Mouse (Mus musculus) left cerebral cortex, postnatal 14 days (tissue): Measurements from ENCODE around the gene Noct. TPM values are rescaled to one million over a fixed set of nuclear protein-coding genes. Genes with fewer than 3 reads are reported as not detected.
A peak's percentile ranks its signal among the peaks of the same experiment; 100 is the strongest.
"Not testable (repeated sequence)": the region's sequence is repeated elsewhere in the genome, so short reads cannot be mapped to it uniquely, and the experiment has no call there.

Experiments
- DNase-seq, 2 experiments: peaks; one replicate each; pipeline ENCODE4 v3.0.0; 2021 to 2022; ENCODE audit warnings: low spot score in 2 of 2, mixed read lengths in 1 of 2
- intact Hi-C: fragments of 180-260 bp; cut with DNase I; formaldehyde crosslinking; loops from one replicate; pipeline ENCODE4 v1.15.1; 2025
- long read RNA-seq, 2 experiments: library from polyadenylated mRNA; stranded (forward); transcript quantifications; one replicate each; pipeline ENCODE4 v2.0.0; 2021
- total RNA-seq, 2 experiments: library from RNA; stranded (reverse); gene quantifications; 2 replicates each; pipeline ENCODE4 v1.2.3; 2021

The Noct gene
- 10 to 100 TPM; 51.0 to 52.6 TPM for total RNA-seq
- long read RNA-seq, experiment 1, transcript Noct-201 (3 exons, 3,059 nt) = major isoform, 95 of 99 reads
- long read RNA-seq, experiment 1, partial matches to known transcripts = 0 of 99 reads
- long read RNA-seq, experiment 1, other reads (novel, unspliced or antisense) = 4 of 99 reads
- long read RNA-seq, experiment 2, full-length matches to known transcripts = 69 of 71 reads
- long read RNA-seq, experiment 2, partial matches to known transcripts = 0 of 71 reads
- long read RNA-seq, experiment 2, other reads (novel, unspliced or antisense) = 2 of 71 reads

DNA sequence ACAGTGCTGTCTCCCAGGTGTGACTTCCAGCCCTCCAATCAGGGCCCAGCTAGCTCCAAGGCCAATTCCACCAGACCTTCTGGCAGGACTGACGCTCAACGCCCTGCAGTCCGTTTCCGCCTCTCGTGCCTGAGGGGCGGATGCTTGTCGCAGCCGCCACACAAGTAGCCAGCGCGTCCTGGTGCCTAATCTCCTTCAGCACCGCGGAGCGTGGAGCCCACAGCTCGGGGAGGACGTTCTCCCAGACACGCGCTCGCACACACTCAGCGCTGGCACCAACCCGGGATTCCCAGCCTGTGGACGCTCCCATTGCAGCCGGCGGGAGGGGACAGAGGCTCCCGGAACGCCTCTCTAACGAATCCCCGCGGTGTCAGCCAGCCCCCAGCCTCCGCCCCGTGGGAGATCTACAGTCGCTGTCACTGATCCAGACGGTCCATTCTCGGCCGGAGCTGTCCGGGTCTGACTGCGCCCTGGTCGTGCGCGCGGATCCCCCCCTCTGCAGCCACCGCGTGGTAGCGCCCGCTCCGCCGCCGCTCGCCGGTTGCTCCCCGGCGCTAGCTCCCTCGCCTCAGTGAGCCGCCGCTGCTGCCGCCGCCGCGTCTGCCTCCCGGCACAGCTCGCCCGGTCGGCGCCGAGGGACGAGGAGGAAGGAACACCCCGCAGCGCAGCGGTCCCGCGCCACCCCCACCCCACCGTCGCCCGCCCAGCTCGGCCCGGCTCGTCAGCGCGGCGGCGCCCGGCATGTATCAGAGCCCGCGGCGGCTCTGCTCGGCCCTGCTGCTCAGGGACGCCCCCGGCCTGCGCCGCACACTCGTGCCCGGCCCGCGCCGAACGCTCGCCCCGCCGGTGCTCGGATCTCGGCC is at the start of gene Noct:
Gene Noct, plus strand, starts transcription at position 85 of the 863 bp plus-strand sequence.
- DNase-seq = peak; percentile 88 to 90
- intact Hi-C loops = no loop called here

GRCm38 (mm10) chr3:51178158-51178557 is 46.1 kb upstream of the Noct start:
- peak; percentile 37 to 54 for DNase-seq
- intact Hi-C loops = no loop called here

DNA sequence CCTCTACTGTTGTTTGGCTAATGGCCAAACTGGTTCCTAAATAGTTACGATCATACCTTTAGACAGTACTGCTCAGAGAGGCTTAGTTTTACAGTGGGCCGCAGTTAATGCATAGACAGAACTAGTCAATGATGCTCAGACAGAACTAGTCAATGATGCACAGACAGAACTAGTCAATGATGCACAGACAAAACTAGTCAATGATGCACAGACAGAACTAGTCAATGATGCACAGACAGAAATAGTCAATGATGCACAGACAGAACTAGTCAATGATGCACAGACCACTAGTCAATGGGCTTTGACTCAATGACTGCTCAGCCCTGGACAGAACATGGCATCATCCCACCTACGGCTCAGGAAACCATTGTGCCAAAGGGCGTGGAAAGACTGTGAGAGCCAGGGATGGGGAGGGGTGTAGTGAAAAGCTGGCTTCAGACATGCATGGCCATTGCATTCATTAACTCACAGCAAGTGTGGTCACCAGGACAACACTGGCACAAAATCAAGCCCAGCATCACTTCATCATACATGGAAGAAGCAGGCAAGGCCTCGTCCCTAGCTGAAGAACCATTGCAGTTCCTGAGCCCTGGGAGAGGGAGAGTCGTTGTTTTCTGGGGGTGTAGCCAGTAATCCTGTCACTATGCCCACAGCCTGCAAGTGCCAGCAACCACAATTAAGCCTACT is 44.6 kb upstream of the Noct start:
- peak in 1 of 2 experiments; percentile 44 for DNase-seq
- intact Hi-C loops = no loop called here

DNA sequence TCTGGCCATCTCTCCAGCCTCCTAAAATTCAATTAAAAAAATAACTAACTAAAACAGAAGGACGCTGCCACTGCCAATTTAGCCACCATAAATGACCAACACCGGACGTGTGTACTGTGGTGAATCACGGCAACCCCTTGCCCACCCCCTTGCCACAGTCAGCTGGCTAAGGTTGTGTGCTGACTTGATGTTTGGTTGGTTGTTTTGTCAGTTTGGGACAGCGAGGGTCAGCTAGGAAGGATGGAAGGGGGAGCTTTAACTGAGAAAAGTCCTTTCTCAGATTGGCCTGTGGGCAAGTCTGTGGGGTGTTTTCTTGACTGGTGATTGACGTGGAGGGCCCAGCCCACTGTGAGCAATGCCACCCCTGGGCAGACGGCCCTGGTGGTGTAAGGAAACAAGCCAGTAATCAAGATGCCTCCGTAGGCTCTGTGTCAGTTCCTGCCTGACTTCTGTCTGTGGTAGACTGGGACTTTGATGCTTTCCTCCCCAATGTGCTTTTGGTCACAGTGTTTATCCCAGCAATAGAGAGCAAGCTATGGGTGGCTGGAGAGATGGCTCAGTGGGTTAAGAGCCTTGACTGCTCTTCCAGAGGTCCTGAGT is 43.8 kb upstream of the Noct start:
- DNase-seq = no peak
- intact Hi-C loops = no loop called here

DNA sequence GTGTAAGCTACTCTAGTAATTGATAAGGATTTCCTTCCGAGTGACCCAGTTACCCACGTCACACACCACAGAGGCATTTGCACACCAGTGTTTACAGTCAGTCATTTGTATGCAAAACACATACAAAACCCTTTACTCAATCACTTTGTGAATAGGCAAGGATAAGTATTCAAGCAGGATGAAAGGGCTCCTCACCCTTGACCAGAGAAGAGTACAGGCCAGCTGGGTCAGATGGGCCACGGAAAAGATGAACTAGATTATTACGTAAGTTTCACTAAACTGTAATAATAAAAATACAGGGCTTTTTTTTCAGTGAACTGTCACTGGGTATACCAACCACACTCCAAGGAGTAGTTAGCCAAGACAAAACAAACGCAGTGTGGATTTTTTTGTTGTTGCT is 41.8 kb upstream of the Noct start:
- intact Hi-C loops = no loop called here
- no peak for DNase-seq

GRCm38 (mm10) chr3:51183508-51183907 is 40.7 kb upstream of the Noct start:
- intact Hi-C loops = not testable (repeated sequence)

GRCm38 (mm10) chr3:51183967-51184366 is 40.3 kb upstream of the Noct start:
- DNase-seq, intact Hi-C loops: not testable (repeated sequence)

More at GRCm38 (mm10) chr3:51183508-51183907, 40.7 kb upstream of the Noct start:
- not testable (repeated sequence) for DNase-seq

DNA sequence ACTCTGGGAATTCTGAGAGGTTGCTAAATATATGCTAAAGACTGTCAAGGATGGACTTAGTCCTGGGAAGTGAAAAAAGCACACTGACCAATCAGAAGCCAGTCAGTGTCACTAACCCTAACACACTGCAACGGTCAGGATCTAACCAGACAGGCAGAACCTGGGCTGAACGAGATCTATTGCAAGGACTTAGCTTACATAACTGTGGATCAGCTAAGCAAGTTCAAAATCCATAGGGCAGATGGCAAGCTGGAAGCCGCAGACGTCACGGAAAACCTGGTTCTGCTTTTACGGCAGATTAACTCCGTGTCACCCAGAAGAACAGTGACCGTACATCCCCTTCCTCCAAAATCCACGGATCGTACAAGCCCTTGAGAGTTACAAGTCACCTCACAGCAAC is 39.5 kb upstream of the Noct start:
- intact Hi-C loops = no loop called here

DNA sequence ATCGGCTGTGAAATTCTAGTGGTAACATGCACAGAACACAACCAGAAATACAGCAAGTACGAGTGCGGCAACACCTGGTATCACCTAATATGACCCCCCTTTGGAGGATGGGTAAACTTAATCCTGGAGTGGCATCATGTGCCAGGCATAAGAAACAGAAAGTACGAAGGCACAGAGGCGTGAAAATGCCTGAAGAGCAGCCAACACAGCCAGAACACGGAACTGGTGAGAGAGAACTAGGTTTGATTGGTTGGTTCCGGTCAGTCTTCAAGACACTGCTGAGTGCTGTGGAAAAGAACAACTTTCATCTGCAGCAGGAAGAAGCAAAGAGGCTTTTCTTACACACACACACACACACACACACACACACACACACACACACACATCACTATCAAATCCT is 38.8 kb upstream of the Noct start:
- no peak for DNase-seq
- intact Hi-C loops = no loop called here

More for the DNA sequence above, 39.5 kb upstream of the Noct start:
- DNase-seq = no peak

- no peak for DNase-seq
- intact Hi-C loops = no loop called here
Measured at GRCm38 (mm10) chr3:51194075-51194474, 30.2 kb upstream of the Noct start.

DNA sequence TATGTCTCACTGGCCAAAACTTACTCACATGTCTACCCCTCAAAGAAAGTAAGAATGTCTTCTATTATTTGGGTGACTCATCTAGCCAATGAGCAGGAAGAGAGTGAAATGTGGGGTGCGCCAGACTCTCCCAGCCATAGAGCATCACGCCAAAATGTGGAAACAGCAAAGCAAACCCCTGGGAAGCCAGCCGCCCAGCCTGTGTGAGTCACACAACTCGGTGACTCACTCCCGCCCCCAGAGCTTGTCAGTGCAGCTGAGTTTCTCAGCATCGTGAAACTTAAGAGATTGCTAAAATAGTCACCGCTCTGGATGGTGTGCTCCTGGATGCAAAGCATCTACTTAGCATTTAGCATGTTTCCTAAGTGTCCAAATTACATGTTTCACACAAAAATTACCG is 28.9 kb upstream of the Noct start:
- intact Hi-C loops = no loop called here
- DNase-seq = peak; percentile 82 to 94

GRCm38 (mm10) chr3:51195736-51196135 is 28.5 kb upstream of the Noct start:
- intact Hi-C loops = no loop called here
- DNase-seq = peak in 1 of 2 experiments; percentile 21

DNA sequence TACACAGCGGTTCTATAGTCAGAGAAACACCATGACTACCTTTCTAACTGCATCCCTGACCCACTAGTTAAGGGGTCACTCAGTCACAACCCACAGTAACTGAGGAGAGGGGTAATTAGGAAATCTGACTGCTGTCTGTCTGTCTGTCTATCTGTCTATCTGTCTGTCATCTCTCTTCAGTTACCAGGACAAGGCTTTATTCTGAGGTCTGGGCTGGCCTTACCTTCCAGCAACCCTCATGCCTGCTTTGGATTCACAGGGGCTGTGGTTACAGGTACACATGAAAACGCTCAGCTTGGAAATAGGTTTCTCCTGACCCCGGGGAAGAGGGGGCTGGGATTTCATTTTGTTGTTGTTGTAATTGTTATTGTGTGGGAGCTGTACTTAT is 27.5 kb upstream of the Noct start:
- DNase-seq = no peak
- intact Hi-C loops = no loop called here

GRCm38 (mm10) chr3:51197112-51197731 is 27.0 kb upstream of the Noct start:
- intact Hi-C loops = no loop called here
- DNase-seq = no peak

- DNase-seq = peak in 1 of 2 experiments; percentile 43
- intact Hi-C loops = no loop called here
Measured at GRCm38 (mm10) chr3:51198291-51198690, 26.0 kb upstream of the Noct start.

DNA sequence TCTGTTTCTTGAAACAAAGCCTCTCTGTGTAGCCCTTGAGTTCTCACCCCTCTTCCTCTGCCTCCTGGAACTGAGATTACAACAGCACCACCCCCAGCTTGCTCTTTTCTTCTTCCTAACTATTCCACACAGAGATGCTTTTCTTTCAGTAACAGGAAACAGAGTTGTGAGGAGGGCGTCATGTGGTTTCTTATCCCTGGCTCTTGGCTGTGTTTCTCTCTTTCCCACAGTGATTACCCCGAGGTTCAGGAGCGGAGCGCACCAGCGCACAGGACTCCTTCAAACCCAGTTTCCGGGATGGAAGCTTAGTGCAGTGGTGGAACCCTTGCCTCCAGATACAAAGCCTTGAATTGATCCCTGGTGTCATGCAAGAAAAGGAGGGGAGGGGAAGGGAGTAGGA is 25.1 kb upstream of the Noct start:
- intact Hi-C loops = no loop called here

GRCm38 (mm10) chr3:51200311-51200710 is 23.9 kb upstream of the Noct start:
- intact Hi-C loops = no loop called here
- DNase-seq = no peak

More for the DNA sequence above, 25.1 kb upstream of the Noct start:
- DNase-seq = no peak

DNA sequence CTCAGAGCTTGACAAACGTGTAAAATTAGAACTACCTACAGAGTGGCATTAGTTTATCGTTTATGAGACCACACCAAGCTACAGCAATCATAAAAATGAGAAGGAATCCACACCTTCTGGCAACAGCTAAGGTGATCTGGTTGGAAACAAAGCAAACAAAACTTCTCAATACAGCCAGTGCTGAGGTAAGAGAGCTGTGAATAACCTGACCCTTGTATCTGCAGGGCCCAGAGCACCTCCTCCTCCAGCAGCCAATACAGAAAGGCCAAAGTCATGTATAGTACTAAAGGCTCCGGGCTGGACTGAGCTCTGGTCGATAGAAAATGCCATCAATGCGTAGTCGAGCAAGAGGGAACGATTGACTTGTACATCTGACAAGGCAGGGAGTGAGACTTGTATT is 23.4 kb upstream of the Noct start:
- no peak for DNase-seq
- intact Hi-C loops = no loop called here

GRCm38 (mm10) chr3:51201986-51202385 is 22.3 kb upstream of the Noct start:
- no peak for DNase-seq
- intact Hi-C loops = no loop called here
